Mouse (Mus musculus) right cerebral cortex, adult 18-20 months (tissue): ENCODE measurements around the gene Cep135.

Source experiments
- DNase-seq: peaks from one replicate; pipeline ENCODE4 v3.0.0; 2022; ENCODE audit warnings: mixed read lengths

Gene Cep135

GRCm38 (mm10) chr5:76684658-76685605 lies 96.4 kb downstream of the Cep135 start:
- DNase-seq: no peak

GRCm38 (mm10) chr5:76687961-76688600 lies 99.6 kb downstream of the Cep135 start:
- DNase-seq: no peak

GRCm38 (mm10) chr5:76688643-76689042 lies 100.1 kb downstream of the Cep135 start:
- DNase-seq: no peak

GRCm38 (mm10) chr5:76690177-76690593 lies 101.7 kb downstream of the Cep135 start:
- no peak for DNase-seq

- no peak for DNase-seq
Measured at GRCm38 (mm10) chr5:76691251-76691650, 102.8 kb downstream of the Cep135 start.

GRCm38 (mm10) chr5:76691706-76692424 lies 103.4 kb downstream of the Cep135 start:
- DNase-seq: no peak
